Mouse (Mus musculus) limb, embryonic 12.5 days (tissue): Measurements from ENCODE around the gene Clp1. TPM values are rescaled to one million over a fixed set of nuclear protein-coding genes. Genes with fewer than 3 reads are reported as not detected.

Source experiments
- ATAC-seq: fragments of 200-750 bp; cut with Nextera tagmentation; 2 replicates; pipeline ENCODE4 v1.8.0; 2017; ENCODE audit warnings: low read depth, moderate TSS enrichment; ENCODE audit not compliant: insufficient number of reproducible peaks, insufficient read depth, low FRiP score, low TSS enrichment
- H3K27ac ChIP-seq: fragments of 300-500 bp; sonication (generic); 2 replicates; pipeline ENCODE4 v1.5.1; 2016; ENCODE audit warnings: mild to moderate bottlenecking, moderate library complexity
- H3K27me3 ChIP-seq: fragments of 300-500 bp; sonication (generic); 2 replicates; pipeline ENCODE4 v1.6.1; 2016; ENCODE audit warnings: mild to moderate bottlenecking, moderate library complexity
- H3K36me3 ChIP-seq: fragments of 300-500 bp; sonication (generic); 2 replicates; pipeline ENCODE4 v1.6.1; 2016; ENCODE audit warnings: mild to moderate bottlenecking, moderate library complexity
- H3K4me1 ChIP-seq: fragments of 300-500 bp; sonication (generic); replicated peaks from 2 replicates; pipeline ENCODE4 v1.6.1; 2016
- H3K4me2 ChIP-seq: fragments of 300-500 bp; sonication (generic); 2 replicates; pipeline ENCODE4 v1.6.1; 2016; ENCODE audit warnings: mild to moderate bottlenecking, moderate library complexity
- H3K4me3 ChIP-seq: fragments of 300-500 bp; sonication (generic); replicated peaks from 2 replicates; pipeline ENCODE4 v1.5.1; 2016; ENCODE audit warnings: mild to moderate bottlenecking
- H3K9ac ChIP-seq: fragments of 300-500 bp; sonication (generic); replicated peaks from 2 replicates; pipeline ENCODE4 v1.6.1; 2016; ENCODE audit warnings: mild to moderate bottlenecking, moderate library complexity
- H3K9me3 ChIP-seq: fragments of 300-500 bp; sonication (generic); 2 replicates; pipeline ENCODE4 v1.6.1; 2016; ENCODE audit warnings: mild to moderate bottlenecking, moderate library complexity
- WGBS: fragments of 180-500 bp; shearing (Covaris S2); methylation state at CpG from one replicate; pipeline ENCODE4 v1.1.7; 2016; 5-methylcytosine and 5-hydroxymethylcytosine counted together
- polyA plus RNA-seq: library from polyadenylated mRNA; unstranded; fragments of >200 nt; fragmentation: Nextera tagmentation; extraction: Ambion mirVana; gene quantifications from 2 replicates; pipeline ENCODE4 v1.2.1, GENCODE M21; 2016

The Clp1 gene
- polyA plus RNA-seq, 1 experiment from 2014 or later, result 47.1 TPM

DNA sequence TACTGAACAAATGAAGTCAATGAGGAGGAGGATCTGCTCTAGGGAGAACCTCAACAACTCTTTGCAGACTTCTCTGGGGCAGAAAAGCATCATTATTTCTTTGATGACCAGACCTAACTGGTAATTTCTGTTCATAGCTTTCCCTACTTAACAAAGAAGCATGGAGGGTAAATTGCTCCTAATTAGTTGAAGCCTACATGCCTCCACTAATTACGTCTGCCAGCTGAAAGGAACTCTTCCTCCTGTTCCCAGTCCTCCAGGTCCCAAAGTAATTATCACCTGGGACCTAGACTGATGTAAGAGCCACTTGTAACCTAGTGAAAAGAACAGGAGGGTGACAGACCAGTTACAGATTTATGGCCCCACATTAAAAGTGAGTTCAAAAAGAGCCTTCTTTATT, 19.6 kb downstream of the Clp1 start:
- no peak for ATAC-seq
- no peak overlapping the region for H3K9ac ChIP-seq
- peaks cover 12% of the 10 kb centered on the region for H3K4me1 ChIP-seq
- H3K9me3 ChIP-seq, result no peaks in the 10 kb centered on the region
- peak overlapping the region; percentile 17; the same call in 1 of the 2 replicates for H3K27ac ChIP-seq
- no peak overlapping the region for H3K4me3 ChIP-seq
- H3K4me2 ChIP-seq, result no peak overlapping the region
- H3K36me3 ChIP-seq, result peaks cover 71% of the 10 kb centered on the region
- WGBS, result 30% methylated on average over 1 of the region's 1 CpGs
- no peaks in the 10 kb centered on the region for H3K27me3 ChIP-seq

DNA sequence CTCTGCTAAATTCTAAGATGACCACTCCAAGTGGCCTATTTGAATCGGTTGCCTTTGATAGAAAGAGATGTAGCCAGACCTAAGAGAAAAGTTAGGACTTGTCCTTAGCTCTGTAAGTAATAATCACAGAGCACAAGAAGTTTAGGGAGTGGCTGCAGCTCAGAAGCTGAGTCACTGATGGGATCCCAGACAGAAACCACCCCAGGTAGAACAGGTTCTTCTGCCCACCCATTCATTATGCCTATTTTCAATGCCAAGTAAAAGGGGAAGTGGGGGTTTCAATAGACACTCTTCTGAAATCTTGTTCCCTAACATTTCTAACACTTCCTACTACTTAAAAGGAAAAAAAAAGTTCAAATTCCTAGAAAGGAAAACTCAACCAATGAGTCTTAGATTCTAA, 21.9 kb downstream of the Clp1 start:
- Histone ChIP-seq H3K4me2 (no peak overlapping the region), H3K9ac (no peak overlapping the region), H3K27me3 (no peaks in the 10 kb centered on the region), H3K4me1 (peaks cover 9% of the 10 kb centered on the region), H3K36me3 (peaks cover 81% of the 10 kb centered on the region), H3K9me3 (no peaks in the 10 kb centered on the region), H3K4me3 (no peak overlapping the region), H3K27ac (no peak overlapping the region)
- no peak for ATAC-seq
- WGBS, result 83% methylated on average over 1 of the region's 1 CpGs

- Histone ChIP-seq H3K27me3 (no peaks in the 10 kb centered on the region), H3K36me3 (peaks cover 79% of the 10 kb centered on the region), H3K4me3 (no peak overlapping the region), H3K4me2 (no peak overlapping the region), H3K9me3 (no peaks in the 10 kb centered on the region), H3K9ac (no peak overlapping the region), H3K27ac (no peak overlapping the region), H3K4me1 (peaks cover 9% of the 10 kb centered on the region)
- no peak for ATAC-seq
- WGBS, result 86% methylated on average over 5 of the region's 5 CpGs
These were observed 22.8 kb downstream of the Clp1 start for GRCm38 (mm10) chr2:84704329-84704728.

DNA sequence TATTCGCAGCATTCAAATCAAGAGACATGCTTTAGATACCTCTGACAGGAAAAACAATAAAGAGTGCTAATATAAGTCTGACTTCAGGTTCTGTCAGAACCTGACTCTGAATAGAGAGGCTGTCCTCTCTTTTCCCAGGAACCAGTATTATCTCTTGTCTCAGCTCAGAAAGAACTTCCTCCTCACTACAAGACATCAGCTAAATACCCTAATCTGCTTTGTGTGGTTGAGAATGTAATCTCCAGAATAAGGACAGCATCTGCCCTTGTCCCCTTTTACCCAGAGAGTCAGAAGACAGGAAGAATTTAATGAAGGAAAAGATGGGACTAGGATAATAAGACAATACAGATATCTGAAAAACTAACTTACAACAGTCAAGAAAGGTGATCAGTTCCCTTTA, 23.7 kb downstream of the Clp1 start:
- Histone ChIP-seq H3K36me3 (peaks cover 79% of the 10 kb centered on the region), H3K4me3 (no peak overlapping the region), H3K9me3 (no peaks in the 10 kb centered on the region), H3K27me3 (no peaks in the 10 kb centered on the region), H3K4me1 (peaks cover 9% of the 10 kb centered on the region), H3K27ac (no peak overlapping the region), H3K9ac (no peak overlapping the region), H3K4me2 (no peak overlapping the region)
- WGBS, result 100% methylated on average over 1 of the region's 1 CpGs
- no peak for ATAC-seq

GRCm38 (mm10) chr2:84695007-84695695, 32.0 kb downstream of the Clp1 start:
- H3K4me1 ChIP-seq, result no peaks in the 10 kb centered on the region
- no peaks in the 10 kb centered on the region for H3K9me3 ChIP-seq
- H3K4me3 ChIP-seq, result no peak overlapping the region
- 94% methylated on average over 5 of the region's 5 CpGs for WGBS
- peaks cover 86% of the 10 kb centered on the region for H3K36me3 ChIP-seq
- H3K27ac ChIP-seq, result no peak overlapping the region
- no peak for ATAC-seq
- H3K4me2 ChIP-seq, result no peak overlapping the region
- no peaks in the 10 kb centered on the region for H3K27me3 ChIP-seq
- no peak overlapping the region for H3K9ac ChIP-seq

GRCm38 (mm10) chr2:84690050-84690449, 37.1 kb downstream of the Clp1 start:
- WGBS, result 89% methylated on average over 12 of the region's 12 CpGs
- ATAC-seq, result no peak
- no peak overlapping the region for H3K27ac ChIP-seq
- H3K9me3 ChIP-seq, result no peaks in the 10 kb centered on the region
- no peaks in the 10 kb centered on the region for H3K4me1 ChIP-seq
- H3K4me2 ChIP-seq, result no peak overlapping the region
- H3K27me3 ChIP-seq, result no peaks in the 10 kb centered on the region
- no peak overlapping the region for H3K9ac ChIP-seq
- H3K4me3 ChIP-seq, result no peak overlapping the region
- peaks cover 92% of the 10 kb centered on the region for H3K36me3 ChIP-seq

DNA sequence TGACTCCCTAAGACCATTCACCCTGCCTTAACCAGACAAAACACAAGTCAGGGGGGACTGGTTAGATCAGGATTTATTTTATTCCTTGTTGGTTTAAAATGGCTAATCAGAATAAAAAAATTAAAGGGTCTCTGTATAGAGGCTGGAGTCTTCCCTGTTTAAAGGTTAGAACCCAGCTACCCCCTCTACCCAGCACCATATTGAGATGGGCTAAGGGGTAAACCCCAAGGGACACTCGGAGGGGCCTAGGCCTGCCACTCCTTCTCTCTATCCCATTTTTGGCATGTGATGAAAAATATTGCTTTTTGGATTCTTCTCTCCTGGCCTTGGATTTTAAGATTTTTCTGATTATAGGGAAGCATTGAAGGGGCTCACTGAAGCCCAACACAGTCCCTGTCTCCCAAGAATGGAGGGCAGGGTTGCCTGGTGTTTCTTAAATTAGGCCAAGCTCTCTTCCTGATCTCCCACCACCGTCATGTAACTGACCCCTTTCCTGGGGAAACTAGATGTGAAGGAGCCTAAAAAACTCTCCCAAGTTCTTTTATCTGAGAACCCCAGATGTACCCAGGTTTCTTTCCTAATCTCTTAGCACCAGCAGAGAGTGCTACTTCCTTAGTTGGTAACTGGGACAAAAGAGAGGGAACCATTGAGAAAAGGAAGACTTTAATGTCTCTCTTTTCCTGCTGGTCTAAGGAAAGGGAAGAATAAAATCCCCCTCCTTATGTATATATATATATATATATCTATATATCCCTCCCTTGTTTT, 38.9 kb downstream of the Clp1 start:
- WGBS, result 79% methylated on average over 2 of the region's 2 CpGs
- H3K9me3 ChIP-seq, result 0 out of 2 replicates have a peak, but pooled peaks cover 5% of the 10 kb centered on the region
- no peak overlapping the region for H3K4me3 ChIP-seq
- no peaks in the 10 kb centered on the region for H3K4me1 ChIP-seq
- no peak for ATAC-seq
- H3K9ac ChIP-seq, result no peak overlapping the region
- H3K36me3 ChIP-seq, result peaks cover 89% of the 10 kb centered on the region
- no peak overlapping the region for H3K4me2 ChIP-seq
- no peak overlapping the region for H3K27ac ChIP-seq
- no peaks in the 10 kb centered on the region for H3K27me3 ChIP-seq

GRCm38 (mm10) chr2:84682605-84683183, 44.5 kb downstream of the Clp1 start:
- Histone ChIP-seq H3K9ac (no peak overlapping the region), H3K9me3 (0 out of 2 replicates have a peak, but pooled peaks cover 5% of the 10 kb centered on the region), H3K4me2 (no peak overlapping the region), H3K4me3 (no peak overlapping the region), H3K4me1 (peaks cover 9% of the 10 kb centered on the region), H3K36me3 (peaks cover 57% of the 10 kb centered on the region), H3K27me3 (no peaks in the 10 kb centered on the region), H3K27ac (no peak overlapping the region)
- WGBS, result 79% methylated on average over 6 of the region's 6 CpGs
- no peak for ATAC-seq

GRCm38 (mm10) chr2:84679016-84679415, 48.1 kb downstream of the Clp1 start, which contains the start of gene Tmx2:
TSS of gene Tmx2 (minus strand) at chr2:84679140.
- 17% methylated on average over 8 of the region's 8 CpGs for WGBS
- peaks cover 44% of the 10 kb centered on the region for H3K36me3 ChIP-seq

GRCm38 (mm10) chr2:84677968-84678880, 48.9 kb downstream of the Clp1 start, which contains the start of the genes Gm28635 and Med19:
TSS of gene Gm28635 (minus strand) at chr2:84678041.
TSS of gene Med19 (plus strand) at chr2:84678402.
- no peaks in the 10 kb centered on the region for H3K27me3 ChIP-seq
- H3K9me3 ChIP-seq, result no peaks in the 10 kb centered on the region

More at GRCm38 (mm10) chr2:84679016-84679415, 48.1 kb downstream of the Clp1 start, which contains the start of gene Tmx2:
- Histone ChIP-seq H3K4me1 (peaks cover 14% of the 10 kb centered on the region), H3K9me3 (no peaks in the 10 kb centered on the region), H3K4me2 (peak within 1 kb of the TSS; percentile 85), H3K9ac (peak within 1 kb of the TSS; percentile 66), H3K27ac (peak within 1 kb of the TSS; percentile 57; the same call in 1 of the 2 replicates), H3K27me3 (no peaks in the 10 kb centered on the region), H3K4me3 (peak within 1 kb of the TSS; percentile 79)
- ATAC-seq, result no peak

More at GRCm38 (mm10) chr2:84677968-84678880, 48.9 kb downstream of the Clp1 start, which contains the start of the genes Gm28635 and Med19:
- Histone ChIP-seq H3K27ac (peak within 1 kb of the TSS; percentile 57), H3K4me2 (peak within 1 kb of the TSS; percentile 85), H3K9ac (peak within 1 kb of the TSS; percentile 66), H3K4me3 (peak within 1 kb of the TSS; percentile 79), H3K4me1 (peaks cover 14% of the 10 kb centered on the region), H3K36me3 (peaks cover 48% of the 10 kb centered on the region)
- peak; percentile 100 for ATAC-seq
- under 1% methylated on average over 44 of the region's 44 CpGs for WGBS
